ENCODE assay signal across 10 mouse cellular contexts in genomic region chr2:31847908-31848307, GRCm38 (mm10). TPM values are rescaled to one million over a fixed set of nuclear protein-coding genes. Genes with fewer than 3 reads are reported as not detected.
A peak's percentile ranks its signal among the peaks of the same experiment; 100 is the strongest.
DNase-seq lines count a peak whose midpoint lies in the region; ATAC-seq lines count a peak whose summit lies in the region.
"Had no signal": no experiment of that assay in that cellular context is flagged by ENCODE, and none has a peak within 500 bp of the region (broad histone marks: within the 10 kb centered on the region; RNA-seq: fewer than 3 reads in every experiment).

No protein-coding gene starts in this region.

- 21% methylated on average over 6 of the region's 6 CpGs for WGBS in midbrain, embryonic 13.5 days

- no peak overlapping the region for H3K27ac ChIP-seq in midbrain, embryonic 13.5 days
- H3K27ac ChIP-seq: hindbrain, embryonic 15.5 days had no signal

- H3K4me1 ChIP-seq in midbrain, embryonic 13.5 days (replicated peaks) = peaks cover 32% of the 10 kb centered on the region

- no peak overlapping the region for H3K4me2 ChIP-seq in midbrain, embryonic 13.5 days (replicated peaks)
- H3K4me2 ChIP-seq: hindbrain, embryonic 15.5 days had no signal

- 0 out of 2 replicates have a peak, but pooled peaks have one; percentile 49 for ATAC-seq in cerebellum, adult (ENCODE audit: insufficient number of reproducible peaks, low FRiP score, low TSS enrichment)
- peak; percentile 86 for ATAC-seq in common myeloid progenitor, adult 5-6 weeks (replicated peaks; ENCODE audit: low read depth, poor library complexity, severe bottlenecking)
- 0 out of 2 replicates have a peak, but pooled peaks have one; percentile 24 for ATAC-seq in midbrain, embryonic 13.5 days

- H3K27me3 ChIP-seq in midbrain, embryonic 13.5 days = peaks cover 66% of the 10 kb centered on the region

- H3K4me3 ChIP-seq in midbrain, embryonic 13.5 days (replicated peaks) = no peak overlapping the region
- H3K4me3 ChIP-seq: hindbrain, embryonic 15.5 days had no signal

- H3K9ac ChIP-seq in midbrain, embryonic 13.5 days (replicated peaks) = no peak overlapping the region
- H3K9ac ChIP-seq: hindbrain, embryonic 15.5 days had no signal

- H3K36me3 ChIP-seq in midbrain, embryonic 13.5 days = no peaks in the 10 kb centered on the region
- H3K36me3 ChIP-seq: hindbrain, embryonic 15.5 days had no signal

- DNase-seq in cerebellum, postnatal 4 days (ENCODE audit: low spot score in 2 of 2) = no peak
- DNase-seq in CD8-positive naive resting alpha-beta T cell, adult 2 months (ENCODE audit: low read depth in 2 of 2, low spot score in 2 of 2) = peak; percentile 37 to 67
- DNase-seq in kidney, postnatal 25 days = peak; percentile 52 to 67
- DNase-seq in gastrocnemius, adult 8-10 months (ENCODE audit: low spot score in 2 of 2) = no peak
- no peak for DNase-seq in adrenal gland, adult 2 months

- H3K9me3 ChIP-seq in midbrain, embryonic 13.5 days = no peaks in the 10 kb centered on the region
- H3K9me3 ChIP-seq: hindbrain, embryonic 15.5 days had no signal

RNA-seq across cellular contexts. Expression of gene Fibcd1, which starts 2.1 kb away (rescaled TPM):
- not detected in 2 replicates for total RNA-seq in common myeloid progenitor, adult 5-6 weeks (2017)
- polyA plus RNA-seq in midbrain, embryonic 13.5 days (2015; fragmentation: Nextera tagmentation; extraction: Ambion mirVana) = 8.4 and 11.2 TPM in 2 replicates
- total RNA-seq in gastrocnemius, adult 8-10 months (2022) = not detected
- total RNA-seq in adrenal gland, adult 2 months (2021) = not detected
- polyA plus RNA-seq in adrenal gland, adult 2 months (2012; rRNA removed) = 0.06 and 0.07 TPM in 2 replicates

RNA-seq across cellular contexts. Expression of gene Qrfp, which starts 37.5 kb away (rescaled TPM):
- total RNA-seq in common myeloid progenitor, adult 5-6 weeks (2017) = 0.19 and 0.27 TPM in 2 replicates
- polyA plus RNA-seq in midbrain, embryonic 13.5 days (2015; fragmentation: Nextera tagmentation; extraction: Ambion mirVana) = 0.06 and 0.12 TPM in 2 replicates
- total RNA-seq in gastrocnemius, adult 8-10 months (2022) = not detected
- not detected for total RNA-seq in adrenal gland, adult 2 months (2021)
- polyA plus RNA-seq in adrenal gland, adult 2 months (2012; rRNA removed) = not detected in 2 replicates
- total RNA-seq: ES-E14 had no signal
- polyA plus RNA-seq: hindbrain, embryonic 15.5 days had no signal

RNA-seq across cellular contexts. Expression of gene Lamc3, which starts 39.2 kb away (rescaled TPM):
- 0.14 TPM in 1 of 2 replicates, not detected in the other for total RNA-seq in common myeloid progenitor, adult 5-6 weeks (2017)
- polyA plus RNA-seq in midbrain, embryonic 13.5 days (2015; fragmentation: Nextera tagmentation; extraction: Ambion mirVana) = 5.5 and 6.8 TPM in 2 replicates
- under 1 TPM; 0.07 to 0.67 (median 0.30) TPM for total RNA-seq in gastrocnemius, adult 8-10 months (2022)
- 10 to 100 TPM; 12.2 to 17.1 TPM for total RNA-seq in adrenal gland, adult 2 months (2021)
- 23.4 and 25.0 TPM in 2 replicates for polyA plus RNA-seq in adrenal gland, adult 2 months (2012; rRNA removed)

Comparison
In these comparisons a context has a peak if more than half of its experiments do, and no peak if none do; other contexts are left out.
1. ATAC-seq: peak in every context shown above with its lines; median percentile 86 in common myeloid progenitor, adult 5-6 weeks; 49 in cerebellum, adult; 24 in midbrain, embryonic 13.5 days.
2. DNase-seq: peak in CD8-positive naive resting alpha-beta T cell, adult 2 months (2 of 2) and kidney, postnatal 25 days (2 of 2); none in cerebellum, postnatal 4 days (0 of 2), gastrocnemius, adult 8-10 months (0 of 2) and adrenal gland, adult 2 months (single experiment).
3. RNA of gene Lamc3, which starts 39.2 kb away (total RNA-seq): 12.2 to 17.1 TPM in adrenal gland, adult 2 months; 0.07 to 0.67 TPM in gastrocnemius, adult 8-10 months and 0.14 TPM in common myeloid progenitor, adult 5-6 weeks; every median in the first group is over 4 times any median in the second.